27 mouse cellular contexts compared by ENCODE assay signal in the genomic region with DNA sequence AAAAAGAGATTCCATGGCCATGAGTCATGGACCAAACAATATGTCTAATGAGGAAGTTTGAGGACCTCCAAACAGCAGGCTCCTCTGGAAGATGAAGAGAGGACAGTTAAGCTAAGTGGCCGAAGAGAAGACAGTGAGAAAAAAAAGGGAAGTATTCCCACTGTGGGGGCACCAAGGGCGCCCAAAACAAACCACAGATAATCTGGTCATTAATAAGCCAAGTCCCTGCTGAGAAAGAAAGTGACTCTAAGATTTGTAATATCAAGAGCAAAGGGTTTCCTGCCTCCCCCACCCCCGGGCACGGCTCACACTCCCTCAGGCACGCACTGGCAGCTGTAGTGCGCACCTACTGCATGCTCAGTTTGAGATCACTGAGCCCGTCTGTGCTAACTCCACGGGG. TPM values are rescaled to one million over a fixed set of nuclear protein-coding genes. Genes with fewer than 3 reads are reported as not detected.
"Had no signal": no experiment of that assay in that cellular context is flagged by ENCODE, and none has a peak within 500 bp of the region (broad histone marks: within the 10 kb centered on the region; RNA-seq: fewer than 3 reads in every experiment).

No protein-coding gene starts in this region.

- H3K4me3 ChIP-seq: lung, embryonic 15.5 days; megakaryocyte, embryonic 14.5 days; midbrain, embryonic 12.5 days; myocyte; neural tube, embryonic 13.5 days; neural tube, embryonic 15.5 days had no signal

- H3K9me3 ChIP-seq: lung, embryonic 15.5 days; megakaryocyte, embryonic 14.5 days; midbrain, embryonic 12.5 days; neural tube, embryonic 13.5 days; neural tube, embryonic 15.5 days had no signal

- H3K4me2 ChIP-seq: lung, embryonic 15.5 days; midbrain, embryonic 12.5 days; neural tube, embryonic 13.5 days; neural tube, embryonic 15.5 days had no signal

- H3K4me1 ChIP-seq: lung, embryonic 15.5 days; megakaryocyte, embryonic 14.5 days; midbrain, embryonic 12.5 days; neural tube, embryonic 13.5 days; neural tube, embryonic 15.5 days had no signal

- H3K36me3 ChIP-seq: lung, embryonic 15.5 days; midbrain, embryonic 12.5 days; neural tube, embryonic 13.5 days; neural tube, embryonic 15.5 days had no signal

- ATAC-seq: liver, postnatal 0 days; lung, postnatal 0 days; midbrain, embryonic 16.5 days had no signal

- H3K9ac ChIP-seq: liver, postnatal 0 days; lung, embryonic 15.5 days; midbrain, embryonic 12.5 days; neural tube, embryonic 13.5 days; neural tube, embryonic 15.5 days had no signal

- H3K27me3 ChIP-seq: lung, embryonic 15.5 days; megakaryocyte, embryonic 14.5 days; midbrain, embryonic 12.5 days; neural tube, embryonic 13.5 days; neural tube, embryonic 15.5 days had no signal

- DNase-seq: liver, postnatal 0 days; lung, adult 2 months; lung, postnatal 14 days; lung, postnatal 36 days; midbrain, embryonic 14.5 days; retina, postnatal 1 day; right cerebral cortex, adult 18-20 months; right cerebral cortex, postnatal 25 days; right cerebral cortex, postnatal 4 days; spleen, adult 18-20 months; thymus, adult 18-20 months; thymus, postnatal 14 days; thymus, postnatal 36 days had no signal

- H3K27ac ChIP-seq: lung, embryonic 15.5 days; macrophage; midbrain, embryonic 12.5 days; neural tube, embryonic 13.5 days; neural tube, embryonic 15.5 days had no signal

RNA-seq across cellular contexts. Expression of a gene that starts 7.7 kb away (rescaled TPM):
- polyA plus RNA-seq: liver, postnatal 0 days; lung, adult 2 months; lung, embryonic 15.5 days; lung, postnatal 0 days; macrophage; midbrain, embryonic 12.5 days; midbrain, embryonic 14.5 days; midbrain, embryonic 16.5 days; myocyte; neural tube, embryonic 11.5 days; neural tube, embryonic 13.5 days; neural tube, embryonic 15.5 days; small intestine, adult 2 months; stomach, embryonic 16.5 days; thymus, postnatal 0 days had no signal

RNA-seq across cellular contexts. Expression of a gene that starts 13.2 kb away (rescaled TPM):
- polyA plus RNA-seq: liver, postnatal 0 days; lung, adult 2 months; lung, embryonic 15.5 days; lung, postnatal 0 days; macrophage; midbrain, embryonic 12.5 days; midbrain, embryonic 14.5 days; midbrain, embryonic 16.5 days; myocyte; neural tube, embryonic 11.5 days; neural tube, embryonic 13.5 days; neural tube, embryonic 15.5 days; small intestine, adult 2 months; stomach, embryonic 16.5 days; thymus, postnatal 0 days had no signal

RNA-seq across cellular contexts. Expression of a gene that starts 18.6 kb away (rescaled TPM):
- polyA plus RNA-seq: liver, postnatal 0 days; lung, adult 2 months; lung, embryonic 15.5 days; lung, postnatal 0 days; midbrain, embryonic 12.5 days; midbrain, embryonic 14.5 days; midbrain, embryonic 16.5 days; neural tube, embryonic 11.5 days; neural tube, embryonic 13.5 days; neural tube, embryonic 15.5 days; small intestine, adult 2 months; stomach, embryonic 14.5 days; stomach, embryonic 16.5 days had no signal

RNA-seq across cellular contexts. Expression of a gene that starts 24.0 kb away (rescaled TPM):
- polyA plus RNA-seq: liver, postnatal 0 days; lung, adult 2 months; lung, embryonic 15.5 days; lung, postnatal 0 days; macrophage; midbrain, embryonic 12.5 days; midbrain, embryonic 14.5 days; myocyte; neural tube, embryonic 11.5 days; neural tube, embryonic 13.5 days; neural tube, embryonic 15.5 days; small intestine, adult 2 months; stomach, embryonic 14.5 days; stomach, embryonic 16.5 days; thymus, postnatal 0 days had no signal

RNA-seq across cellular contexts. Expression of a gene that starts 24.2 kb away (rescaled TPM):
- polyA plus RNA-seq: liver, postnatal 0 days; lung, adult 2 months; lung, embryonic 15.5 days; lung, postnatal 0 days; macrophage; midbrain, embryonic 12.5 days; midbrain, embryonic 14.5 days; myocyte; neural tube, embryonic 11.5 days; neural tube, embryonic 13.5 days; neural tube, embryonic 15.5 days; stomach, embryonic 14.5 days; stomach, embryonic 16.5 days; thymus, postnatal 0 days had no signal
